8 mouse cellular contexts compared by ENCODE assay signal in genomic region chrX:139416701-139417100, GRCm38 (mm10).
DNase-seq lines count a peak whose midpoint lies in the region; ATAC-seq and TF ChIP-seq lines count a peak whose summit lies in the region.

No protein-coding gene starts in this region.

- H3K4me1 ChIP-seq in forebrain, postnatal 0 days (ENCODE audit: insufficient read depth): no peaks in the 10 kb centered on the region
- H3K4me1 ChIP-seq in forebrain, embryonic 12.5 days: no peaks in the 10 kb centered on the region

- no peak overlapping the region for H3K4me2 ChIP-seq in forebrain, postnatal 0 days (ENCODE audit: low read depth)
- no peak overlapping the region for H3K4me2 ChIP-seq in forebrain, embryonic 12.5 days

- H3K36me3 ChIP-seq in forebrain, postnatal 0 days (ENCODE audit: insufficient read depth): no peaks in the 10 kb centered on the region
- H3K36me3 ChIP-seq in forebrain, embryonic 12.5 days (replicated peaks): no peaks in the 10 kb centered on the region

- no peaks in the 10 kb centered on the region for H3K27me3 ChIP-seq in forebrain, postnatal 0 days (ENCODE audit: insufficient read depth, low read length)
- no peaks in the 10 kb centered on the region for H3K27me3 ChIP-seq in forebrain, embryonic 12.5 days

- DNase-seq in forebrain, postnatal 0 days: peak; percentile 72
- peak; percentile 35 to 45 for DNase-seq in B cell, adult 2 months
- DNase-seq in adrenal gland, postnatal 36 days: peak; percentile 64 to 67
- peak; percentile 56 for DNase-seq in forelimb bud, embryonic 11.5 days (ENCODE audit: low read depth, low spot score)
- peak; percentile 53 for DNase-seq in layer of hippocampus, adult 9-10 months (ENCODE audit: low spot score)
- peak; percentile 46 for DNase-seq in lung, postnatal 25 days (ENCODE audit: low spot score)
- peak; percentile 11 to 63 for DNase-seq in spleen, postnatal 10 days (ENCODE audit: low spot score in 2 of 2)

- ATAC-seq in forebrain, postnatal 0 days: no peak
- no peak for ATAC-seq in forebrain, embryonic 12.5 days (ENCODE audit: low FRiP score)

- no peak overlapping the region for H3K9ac ChIP-seq in forebrain, postnatal 0 days
- no peak overlapping the region for H3K9ac ChIP-seq in forebrain, embryonic 12.5 days

- 60% methylated on average over 6 of the region's 6 CpGs for WGBS in forebrain, postnatal 0 days
- 76% methylated on average over 6 of the region's 6 CpGs for WGBS in forebrain, embryonic 12.5 days

- TF ChIP-seq CTCF in forebrain, postnatal 0 days (IDR thresholded peaks at IDR 0.05; ENCODE audit: low read depth): peak; percentile 73

- no peak overlapping the region for H3K27ac ChIP-seq in forebrain, postnatal 0 days (ENCODE audit: low read depth, low read length)
- H3K27ac ChIP-seq in forebrain, embryonic 12.5 days: no peak overlapping the region

- no peaks in the 10 kb centered on the region for H3K9me3 ChIP-seq in forebrain, postnatal 0 days (ENCODE audit: low read length)
- H3K9me3 ChIP-seq in forebrain, embryonic 12.5 days: no peaks in the 10 kb centered on the region

- H3K4me3 ChIP-seq in forebrain, postnatal 0 days (ENCODE audit: low read depth, low read length): no peak overlapping the region
- H3K4me3 ChIP-seq in forebrain, embryonic 12.5 days (replicated peaks): no peak overlapping the region
